Mouse (Mus musculus) adrenal gland, adult (tissue): ENCODE measurements around the gene Ccdc148.

Experiments used
- DNase-seq, 2 experiments: peaks; one replicate each; pipeline ENCODE4 v3.0.0; 2022 to 2023; ENCODE audit warnings: low spot score in 1 of 2; ENCODE audit not compliant: inconsistent age in 2 of 2

Ccdc148 gene

GRCm38 (mm10) chr2:58787360-58787759 lies 373.1 kb downstream of the Ccdc148 start:
- DNase-seq: peak; percentile 18 to 57

DNA sequence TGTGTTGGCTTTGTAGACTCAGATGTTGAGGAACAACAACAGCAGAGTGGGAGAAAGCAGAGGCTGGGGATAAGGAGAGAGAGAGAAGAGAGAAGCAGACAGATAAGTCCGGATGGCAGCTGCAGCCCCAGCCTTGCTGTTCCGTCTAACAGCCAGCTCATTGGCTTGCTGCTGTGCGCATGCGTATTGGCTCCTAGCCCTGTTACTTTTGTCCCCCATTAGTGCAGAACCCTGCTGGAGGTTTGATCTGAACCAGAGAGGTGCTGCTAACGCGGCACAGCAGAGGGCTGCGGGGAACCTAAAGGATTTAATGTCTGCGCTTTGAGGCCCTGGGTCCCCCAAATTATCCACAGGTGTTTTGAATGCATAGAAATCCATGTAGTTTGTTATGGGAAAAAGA lies 373.8 kb downstream of the Ccdc148 start:
- no peak for DNase-seq

- no peak for DNase-seq
These were observed 374.3 kb downstream of the Ccdc148 start for GRCm38 (mm10) chr2:58786177-58786576.

- no peak for DNase-seq
These were observed 377.0 kb downstream of the Ccdc148 start for GRCm38 (mm10) chr2:58783526-58783925.

DNA sequence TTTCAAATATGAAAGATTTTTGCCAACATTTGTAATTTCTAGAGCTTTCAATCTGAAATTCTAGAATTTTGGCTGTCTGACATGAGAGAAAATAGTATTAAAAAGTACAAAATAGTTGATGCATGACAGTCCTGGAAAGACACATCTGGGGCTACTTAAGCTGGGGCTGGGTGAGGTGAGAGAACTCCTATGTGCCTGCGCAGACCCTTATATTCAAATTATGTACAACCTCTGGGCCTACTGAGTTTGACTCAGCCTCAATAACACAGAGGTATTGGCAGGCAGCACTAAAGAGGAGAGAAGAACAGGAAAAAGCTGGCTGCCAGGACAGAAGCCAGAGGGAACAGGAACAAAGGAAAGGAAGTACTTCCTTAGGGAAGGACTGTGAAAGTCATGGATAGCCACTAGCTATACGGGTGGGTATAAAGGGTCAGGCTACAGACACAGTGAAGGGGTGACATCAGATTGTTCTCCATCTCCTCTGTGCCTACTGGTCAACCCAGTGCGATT lies 381.4 kb downstream of the Ccdc148 start:
- DNase-seq: no peak

DNA sequence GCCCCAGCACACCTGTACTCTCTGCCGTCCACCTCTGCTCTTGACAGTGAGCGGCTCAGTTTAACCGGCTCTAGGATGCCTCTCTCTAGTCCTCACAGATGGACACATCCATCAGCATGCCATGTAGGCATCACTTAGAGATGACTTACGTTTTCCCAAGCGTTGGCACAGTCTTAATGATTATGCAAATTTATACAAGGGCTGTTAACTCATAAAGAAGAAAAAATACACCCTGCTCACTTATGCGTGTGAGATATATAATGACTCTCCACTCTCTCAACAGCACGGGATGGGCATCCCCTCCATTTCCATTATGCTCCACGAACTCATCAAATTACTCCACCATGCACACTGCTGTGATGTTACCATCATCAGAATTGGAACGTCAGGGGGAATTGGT lies 386.6 kb downstream of the Ccdc148 start:
- DNase-seq: no peak
